In the genomic region with DNA sequence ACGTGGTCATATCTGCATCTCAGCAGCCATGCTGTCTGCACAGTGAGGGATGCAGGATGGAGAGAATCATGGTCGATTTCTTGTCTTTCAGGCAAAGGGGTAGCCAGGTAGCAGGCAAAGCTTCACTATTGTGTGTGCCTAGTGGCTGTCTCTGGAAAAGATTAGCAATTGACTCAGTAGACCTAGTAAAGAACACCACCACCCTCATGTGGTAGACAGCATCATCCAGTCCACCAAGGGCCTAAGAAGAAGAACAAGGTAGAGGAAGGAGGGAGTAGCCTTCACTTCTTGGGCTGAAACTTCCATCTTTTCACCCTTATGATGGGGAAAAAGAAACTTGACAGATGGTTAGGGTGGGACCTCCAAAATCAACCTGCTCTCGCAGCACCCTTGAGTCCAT, we compare ENCODE assay signal across 33 mouse cellular contexts. TPM values are rescaled to one million over a fixed set of nuclear protein-coding genes. Genes with fewer than 3 reads are reported as not detected.
DNase-seq lines count a peak whose midpoint lies in the region; ATAC-seq and TF ChIP-seq lines count a peak whose summit lies in the region.
"Had no signal": no experiment of that assay in that cellular context is flagged by ENCODE, and none has a peak within 500 bp of the region (broad histone marks: within the 10 kb centered on the region; RNA-seq: fewer than 3 reads in every experiment).

No protein-coding gene starts in this region.

- H3K27ac ChIP-seq in gastrocnemius, adult 2 months = no peak overlapping the region
- H3K27ac ChIP-seq in kidney, postnatal 0 days = no peak overlapping the region
- H3K27ac ChIP-seq in kidney, embryonic 15.5 days = no peak overlapping the region
- no peak overlapping the region for H3K27ac ChIP-seq in CH12.LX (ENCODE audit: insufficient read depth, low read depth)
- H3K27ac ChIP-seq in cortical plate, adult 2 months (ENCODE audit: insufficient read depth, low read length) = no peak overlapping the region
- H3K27ac ChIP-seq: hindbrain, embryonic 14.5 days; liver, embryonic 14.5 days; midbrain, embryonic 12.5 days; neural tube, embryonic 12.5 days had no signal

- TF ChIP-seq CTCF in gastrocnemius, adult 2 months (IDR thresholded peaks at IDR 0.05) = peak; percentile 31; the same call in 1 of the 2 replicates
- TF ChIP-seq CTCF in kidney, postnatal 0 days (IDR thresholded peaks at IDR 0.05; ENCODE audit: low read depth) = peak; percentile 44; the same call in 1 of the 2 replicates
- TF ChIP-seq CTCF in CH12.LX (conservative IDR thresholded peaks at IDR 0.05 in 1 of 2, IDR thresholded peaks at IDR 0.05 in 1 of 2; ENCODE audit: low read depth in 2 of 2, low read length in 2 of 2) = peak; percentile 6 to 67; a peak in 2 of 4 replicates
- peak; percentile 26; the same call in 1 of the 2 replicates for TF ChIP-seq CTCF in cortical plate, adult 2 months (IDR thresholded peaks at IDR 0.05; ENCODE audit: extremely low read depth, insufficient read depth, low read length)

- no peaks in the 10 kb centered on the region for H3K27me3 ChIP-seq in kidney, postnatal 0 days (ENCODE audit: insufficient read depth, low read length)
- no peaks in the 10 kb centered on the region for H3K27me3 ChIP-seq in kidney, embryonic 15.5 days
- H3K27me3 ChIP-seq in CH12.LX (replicated peaks) = no peaks in the 10 kb centered on the region
- H3K27me3 ChIP-seq: midbrain, embryonic 12.5 days; neural tube, embryonic 12.5 days had no signal

- H3K4me3 ChIP-seq in gastrocnemius, adult 2 months = no peak overlapping the region
- H3K4me3 ChIP-seq in kidney, postnatal 0 days (replicated peaks; ENCODE audit: low read depth, low read length) = no peak overlapping the region
- no peak overlapping the region for H3K4me3 ChIP-seq in kidney, embryonic 15.5 days (replicated peaks)
- no peak overlapping the region for H3K4me3 ChIP-seq in CH12.LX (replicated peaks in 1 of 3; ENCODE audit: low read depth in 2 of 3, low read length in 2 of 3, poor library complexity in 1 of 3)
- H3K4me3 ChIP-seq in cortical plate, adult 2 months (ENCODE audit: insufficient read depth, low read length) = no peak overlapping the region
- H3K4me3 ChIP-seq: erythroblast, embryonic 14.5 days; megakaryocyte, embryonic 14.5 days; midbrain, embryonic 12.5 days; myocyte; neural tube, embryonic 12.5 days had no signal

- ATAC-seq in kidney, postnatal 0 days (replicated peaks; ENCODE audit: low FRiP score, low read depth) = no peak
- no peak for ATAC-seq in kidney, embryonic 15.5 days (replicated peaks; ENCODE audit: low FRiP score)

- 81% methylated on average over 3 of the region's 3 CpGs for WGBS in kidney, postnatal 0 days
- WGBS in kidney, embryonic 15.5 days = 87% methylated on average over 3 of the region's 3 CpGs

- intact Hi-C loops in gastrocnemius, adult 2 months (cut with DNase I) = no loop called here
- intact Hi-C loops in gastrocnemius, postnatal 36 days (cut with DNase I) = no loop called here

- no peaks in the 10 kb centered on the region for H3K9me3 ChIP-seq in kidney, postnatal 0 days (replicated peaks; ENCODE audit: low read length)
- 0 out of 2 replicates have a peak, but pooled peaks cover 3% of the 10 kb centered on the region for H3K9me3 ChIP-seq in kidney, embryonic 15.5 days (replicated peaks)
- H3K9me3 ChIP-seq in CH12.LX (replicated peaks; ENCODE audit: low read length) = no peaks in the 10 kb centered on the region

- dilution Hi-C loops in CH12.LX (cut with MboI; ENCODE audit: extremely low pct_ligation_motif_present, extremely low pct_unique_long_range_greater_than_20kb, low sequenced_read_pairs) = no loop called here

- H3K9ac ChIP-seq in kidney, postnatal 0 days (ENCODE audit: low read depth, low read length) = no peak overlapping the region
- H3K9ac ChIP-seq in kidney, embryonic 15.5 days = no peak overlapping the region
- H3K9ac ChIP-seq in CH12.LX (ENCODE audit: insufficient read depth, low read depth) = no peak overlapping the region
- H3K9ac ChIP-seq: hindbrain, embryonic 14.5 days; liver, embryonic 14.5 days; lung, embryonic 14.5 days; midbrain, embryonic 12.5 days; neural tube, embryonic 12.5 days had no signal

- peak; percentile 61 for TF ChIP-seq RAD21 in CH12.LX (IDR thresholded peaks at IDR 0.05; ENCODE audit: low read depth, low read length)

- no peak overlapping the region for H3K4me2 ChIP-seq in kidney, postnatal 0 days (ENCODE audit: low read length)
- H3K4me2 ChIP-seq in kidney, embryonic 15.5 days = no peak overlapping the region
- no peak overlapping the region for H3K4me2 ChIP-seq in CH12.LX (ENCODE audit: insufficient read depth, low read depth, poor library complexity, severe bottlenecking)
- H3K4me2 ChIP-seq: heart, embryonic 11.5 days; hindbrain, embryonic 14.5 days; lung, embryonic 14.5 days; midbrain, embryonic 12.5 days; neural tube, embryonic 12.5 days had no signal

- in situ Hi-C loops in CH12.LX (cut with MboI; ENCODE audit: low pct_ligation_motif_present, low pct_unique_long_range_greater_than_20kb, low sequenced_read_pairs) = no loop called here

- no peaks in the 10 kb centered on the region for H3K79me2 ChIP-seq in CH12.LX (replicated peaks; ENCODE audit: control insufficient read depth, extremely low read depth, insufficient read depth, poor library complexity, severe bottlenecking)

- H3K4me1 ChIP-seq in kidney, postnatal 0 days (replicated peaks; ENCODE audit: insufficient read depth, low read length) = no peaks in the 10 kb centered on the region
- no peaks in the 10 kb centered on the region for H3K4me1 ChIP-seq in kidney, embryonic 15.5 days
- H3K4me1 ChIP-seq in CH12.LX (ENCODE audit: control insufficient read depth in 1 of 2, insufficient read depth in 2 of 2) = peaks cover 6 to 8% of the 10 kb centered on the region in 2 experiments; a peak in 3 of 4 replicates
- H3K4me1 ChIP-seq in cortical plate, adult 2 months (ENCODE audit: control insufficient read depth, insufficient read depth, low read length) = no peaks in the 10 kb centered on the region; the same call in none of the 2 replicates

- no peaks in the 10 kb centered on the region for H3K36me3 ChIP-seq in kidney, postnatal 0 days (ENCODE audit: insufficient read depth, low read length)
- H3K36me3 ChIP-seq in kidney, embryonic 15.5 days = no peaks in the 10 kb centered on the region
- H3K36me3 ChIP-seq in CH12.LX (replicated peaks in 1 of 2; ENCODE audit: control insufficient read depth in 1 of 2, insufficient read depth in 1 of 2, low read length in 1 of 2) = no peaks in the 10 kb centered on the region
- H3K36me3 ChIP-seq: midbrain, embryonic 12.5 days; neural tube, embryonic 12.5 days had no signal

- DNase-seq in gastrocnemius, adult 2 months = no peak
- no peak for DNase-seq in gastrocnemius, postnatal 36 days
- no peak for DNase-seq in kidney, postnatal 0 days (ENCODE audit: low spot score)
- DNase-seq in CH12.LX (ENCODE audit: extremely low read depth) = peak; percentile 9
- no peak for DNase-seq in embryo, embryonic 9.5 days (ENCODE audit: extremely low spot score)
- DNase-seq: adrenal gland, postnatal 10 days; cerebellum, adult 11-12 months; cerebellum, adult 9-11 months; gastrocnemius, postnatal 14 days; heart, postnatal 4 days; kidney, adult 9 months; kidney, postnatal 36 days; layer of hippocampus, postnatal 36 days; liver; lung, embryonic 14.5 days; right cerebral cortex, adult 18-20 months; right cerebral cortex, postnatal 4 days had no signal

- no peak for TF ChIP-seq POLR2A in CH12.LX (IDR thresholded peaks at IDR 0.05; ENCODE audit: low read depth, low read length)
- TF ChIP-seq POLR2A in cortical plate, adult 2 months (IDR thresholded peaks at IDR 0.05; ENCODE audit: extremely low read depth, insufficient read depth, low read length) = no peak

- no peak for TF ChIP-seq EP300 in CH12.LX (IDR thresholded peaks at IDR 0.05; ENCODE audit: low read length)

TF ChIP-seq in CH12.LX, 34 proteins besides CTCF, POLR2A, EP300 and RAD21:
- no peak for TF ChIP-seq KAT2A (IDR thresholded peaks at IDR 0.05; ENCODE audit: insufficient replicate concordance, low read length)
- peak; percentile 47 for TF ChIP-seq SMC3 (IDR thresholded peaks at IDR 0.05; ENCODE audit: low read depth, low read length)

RNA-seq across cellular contexts. Expression of a gene that starts 29.5 kb away (rescaled TPM):
- total RNA-seq in gastrocnemius, adult 2 months (2021) = not detected
- total RNA-seq in gastrocnemius, postnatal 36 days (2021) = not detected
- polyA plus RNA-seq in kidney, postnatal 0 days (2015; fragmentation: Nextera tagmentation; extraction: Ambion mirVana) = 1.4 and 1.8 TPM in 2 replicates
- polyA plus RNA-seq in kidney, embryonic 15.5 days (2015; fragmentation: Nextera tagmentation; extraction: Ambion mirVana) = 0.08 and 0.17 TPM in 2 replicates
- total RNA-seq in CH12.LX (2012; rRNA removed) (0.04 TPM in 1 of 2 replicates, not detected in the other), CH12.LX (2014; rRNA removed) (not detected in 2 replicates)
- not detected in 2 replicates for polyA plus RNA-seq in CH12.LX (2012; ENCODE audit: insufficient read length, low read depth)
- 0.02 TPM in 1 of 2 replicates, not detected in the other for polyA plus RNA-seq in cortical plate, adult 2 months (2012; rRNA removed)
- total RNA-seq: adrenal gland, postnatal 10 days; ES-E14; gastrocnemius, postnatal 14 days; layer of hippocampus, postnatal 36 days; midbrain, postnatal 0 days had no signal
- polyA plus RNA-seq: embryonic facial prominence, embryonic 14.5 days; erythroblast, embryonic 14.5 days; forebrain, embryonic 11.5 days; heart, embryonic 11.5 days; hindbrain, embryonic 14.5 days; limb, embryonic 11.5 days; lung, embryonic 14.5 days; midbrain, embryonic 12.5 days; midbrain, postnatal 0 days; myocyte; neural tube, embryonic 12.5 days; spleen, adult 2 months had no signal

RNA-seq across cellular contexts. Expression of a gene that starts 44.7 kb away (rescaled TPM):
- 10 to 100 TPM; 88.5 to 89.5 TPM for total RNA-seq in gastrocnemius, adult 2 months (2021)
- 10 to 100 TPM; 88.6 to 89.2 TPM for total RNA-seq in gastrocnemius, postnatal 36 days (2021)
- 14.3 and 16.5 TPM in 2 replicates for polyA plus RNA-seq in kidney, postnatal 0 days (2015; fragmentation: Nextera tagmentation; extraction: Ambion mirVana)
- 24.5 and 25.0 TPM in 2 replicates for polyA plus RNA-seq in kidney, embryonic 15.5 days (2015; fragmentation: Nextera tagmentation; extraction: Ambion mirVana)
- total RNA-seq in CH12.LX (2012; rRNA removed) = 2.6 TPM in 2 replicates
- 4.6 and 4.7 TPM in 2 replicates for total RNA-seq in CH12.LX (2014; rRNA removed)
- polyA plus RNA-seq in CH12.LX (2012; ENCODE audit: insufficient read length, low read depth) = 8.5 and 10.4 TPM in 2 replicates
- 48.6 and 50.3 TPM in 2 replicates for polyA plus RNA-seq in cortical plate, adult 2 months (2012; rRNA removed)
- polyA plus RNA-seq: erythroblast, embryonic 14.5 days had no signal

RNA-seq across cellular contexts. Expression of a gene that starts 48.3 kb away (rescaled TPM):
- total RNA-seq in gastrocnemius, adult 2 months (2021) = not detected
- total RNA-seq in gastrocnemius, postnatal 36 days (2021) = not detected
- polyA plus RNA-seq in kidney, postnatal 0 days (2015; fragmentation: Nextera tagmentation; extraction: Ambion mirVana) = 0.22 and 0.24 TPM in 2 replicates
- 0.08 and 0.18 TPM in 2 replicates for polyA plus RNA-seq in kidney, embryonic 15.5 days (2015; fragmentation: Nextera tagmentation; extraction: Ambion mirVana)
- total RNA-seq in CH12.LX (2012; rRNA removed) (not detected in 2 replicates), CH12.LX (2014; rRNA removed) (not detected in 2 replicates)
- not detected in 2 replicates for polyA plus RNA-seq in CH12.LX (2012; ENCODE audit: insufficient read length, low read depth)
- 0.33 and 0.36 TPM in 2 replicates for polyA plus RNA-seq in cortical plate, adult 2 months (2012; rRNA removed)
- total RNA-seq: ES-E14 had no signal
- polyA plus RNA-seq: erythroblast, embryonic 14.5 days; heart, embryonic 11.5 days; liver, embryonic 14.5 days; myocyte; neural tube, embryonic 12.5 days; spleen, adult 2 months had no signal
